Mouse (Mus musculus) liver, adult 2 months (tissue): ENCODE measurements around the gene Liph.

Experiments used
- CTCF ChIP-seq: fragments of 200-500 bp; IDR thresholded peaks from 2 replicates; pipeline ENCODE4 v1.5.1; 2011; ENCODE audit warnings: low read depth, low read length, control low read depth
- POLR2A ChIP-seq: fragments of 200-500 bp; IDR thresholded peaks from 2 replicates; pipeline ENCODE4 v1.6.1; 2011; ENCODE audit warnings: low read length, control low read depth; ENCODE audit not compliant: insufficient read depth; ENCODE audit errors: extremely low read depth

- TF ChIP-seq CTCF: no peak
- TF ChIP-seq POLR2A: no peak
Measured at GRCm38 (mm10) chr16:21970536-21970935, 24.9 kb downstream of the Liph start.
